Mouse (Mus musculus) activated CD4-positive, CD25-positive, alpha-beta regulatory T cell (primary cell): ENCODE data around the gene Gm884. TPM values are rescaled to one million over a fixed set of nuclear protein-coding genes. Genes with fewer than 3 reads are reported as not detected.

Source experiments
- polyA plus RNA-seq, 2 experiments: library from polyadenylated mRNA; unstranded; fragments of 100-300 nt; shearing (Covaris generic); gene quantifications; one replicate each; pipeline ENCODE4 v1.2.1; 2017

Gm884 gene
- polyA plus RNA-seq, result not detected

DNA sequence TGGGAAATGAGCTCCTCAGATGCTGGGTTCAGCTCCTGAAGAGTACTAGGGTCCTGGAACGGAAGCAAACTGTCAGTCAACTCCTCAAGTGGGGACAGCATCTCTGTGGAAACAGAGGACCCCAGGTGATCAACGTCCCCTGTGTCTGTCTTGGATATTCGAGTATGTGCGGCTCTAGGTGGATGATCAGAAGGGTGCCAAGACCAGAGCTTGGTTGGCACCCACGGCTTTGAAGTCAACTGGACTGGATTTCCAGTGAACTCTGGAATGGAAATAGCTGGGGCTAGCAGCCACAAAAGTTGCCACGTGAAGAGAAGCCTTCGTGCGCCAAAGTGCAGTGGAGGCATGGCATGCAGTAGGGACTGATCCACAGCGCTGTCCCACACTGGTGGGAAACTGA, at the start of gene Gm884:
Gm884 (minus strand) TSS at position 101 of the 400 bp plus-strand sequence.

DNA sequence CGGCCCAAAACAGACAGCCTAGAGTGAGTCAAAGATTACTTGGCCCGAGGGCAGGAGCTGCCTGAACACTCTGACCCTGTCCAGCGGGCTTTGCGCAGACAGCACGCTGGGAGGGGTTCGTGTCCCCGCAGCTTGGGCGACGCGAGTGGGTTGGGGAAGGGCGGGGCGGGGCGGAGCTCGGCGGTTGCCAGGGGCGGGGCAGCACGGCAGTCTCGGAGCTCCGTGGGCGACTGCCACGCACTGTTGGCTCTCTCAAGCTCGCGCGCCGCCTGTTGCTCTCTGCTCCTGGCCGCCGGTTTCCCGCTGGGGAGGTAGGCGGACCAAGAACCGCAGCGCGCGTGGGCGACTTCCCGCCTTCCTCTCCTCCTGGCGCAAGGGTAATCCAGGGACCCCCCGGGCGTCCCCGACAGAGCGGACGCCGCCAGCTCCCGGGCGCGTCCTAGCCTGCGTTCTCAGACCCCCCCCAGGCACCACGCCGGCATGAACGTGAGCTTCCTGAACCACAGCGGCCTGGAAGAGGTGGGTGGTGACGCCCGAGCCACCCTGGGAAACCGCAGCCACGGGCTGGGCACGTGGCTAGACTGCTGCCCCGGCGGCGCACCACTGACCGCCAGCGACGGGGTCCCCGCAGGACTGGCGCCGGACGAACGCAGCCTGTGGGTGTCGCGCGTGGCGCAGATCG, 28.5 kb upstream of the Gm884 start, which contains the start of gene Rprml:
Rprml (plus strand) TSS at position 270 of the 682 bp plus-strand sequence.

DNA sequence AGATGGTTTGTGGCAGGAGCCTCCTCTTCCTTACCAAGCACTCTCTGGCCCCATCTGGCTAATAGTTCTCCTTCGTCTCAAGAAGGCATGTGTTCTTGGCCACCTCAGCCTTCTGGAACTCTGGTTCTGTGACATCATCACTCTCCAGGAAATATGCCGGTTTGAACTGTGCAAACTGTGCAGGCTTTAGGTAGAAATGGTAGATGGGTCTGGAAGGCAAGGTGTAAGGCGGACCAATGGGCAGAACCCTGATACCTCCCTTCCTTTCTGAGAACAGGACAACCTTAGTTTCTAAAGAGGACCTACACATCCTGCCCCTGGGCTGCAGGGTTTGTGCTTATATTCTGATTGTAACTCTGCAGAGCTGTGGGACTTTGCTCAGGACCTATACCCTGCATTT, 17.9 kb upstream of the Gm884 start, which contains the start of gene Lyzl6:
Lyzl6 (minus strand) TSS at position 101 of the 400 bp plus-strand sequence.

DNA sequence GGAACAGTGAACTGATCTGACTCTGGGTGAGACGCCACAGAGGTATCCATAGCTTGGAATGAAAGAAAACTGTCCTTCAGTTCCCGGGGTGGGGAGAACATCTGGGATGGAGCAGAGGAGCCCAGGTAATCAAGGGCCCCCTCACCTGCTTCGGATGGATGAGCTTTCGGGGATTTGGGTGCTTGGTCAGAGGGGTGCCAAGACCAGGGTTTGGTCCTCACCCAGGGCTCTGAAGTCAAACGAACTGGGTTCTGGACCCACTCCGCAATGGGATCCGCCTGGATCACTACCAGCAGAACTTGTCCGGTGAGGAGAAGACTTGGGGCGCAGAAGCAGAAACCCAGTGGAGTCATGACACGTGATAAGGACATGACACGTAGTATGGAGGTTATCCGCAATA, 116.4 kb downstream of the Gm884 start, which contains the start of gene Lrrc37a:
Lrrc37a (minus strand) TSS at position 101 of the 400 bp plus-strand sequence.

Other genes starting within 250 kb of the Gm884 start
- 10 to 100 TPM; 10.3 to 17.9 TPM for gene Plekhm1, start 208.5 kb downstream of the Gm884 start, polyA plus RNA-seq
- gene Lrrc37a, start 116.5 kb downstream of the Gm884 start, polyA plus RNA-seq, result under 1 TPM in 1 of 2 experiments, not detected in 1; 0.12 TPM
- not detected for gene Lyzl6, start 17.8 kb upstream of the Gm884 start, polyA plus RNA-seq
- not detected for gene Rprml, start 28.4 kb upstream of the Gm884 start, polyA plus RNA-seq
- 100 to 1,000 TPM in 1 of 2 experiments, 10 to 100 TPM in 1; 83.1 to 109 TPM for gene Gosr2, start 76.8 kb upstream of the Gm884 start, polyA plus RNA-seq
- gene Wnt9b, start 128.7 kb upstream of the Gm884 start, polyA plus RNA-seq, result not detected
- 1 to 10 TPM; 2.6 to 5.2 TPM for gene Wnt3, start 153.0 kb upstream of the Gm884 start, polyA plus RNA-seq